Mouse (Mus musculus) kidney, adult 9 months (tissue): Measurements from ENCODE around the gene Ctnnd1.
A peak's percentile ranks its signal among the peaks of the same experiment; 100 is the strongest.

Source experiments
- DNase-seq: peaks from one replicate; pipeline ENCODE4 v3.0.0; 2022

Gene Ctnnd1

GRCm38 (mm10) chr2:84646138-84646537 lies 4.4 kb downstream of the Ctnnd1 start:
- DNase-seq, result no peak

DNA sequence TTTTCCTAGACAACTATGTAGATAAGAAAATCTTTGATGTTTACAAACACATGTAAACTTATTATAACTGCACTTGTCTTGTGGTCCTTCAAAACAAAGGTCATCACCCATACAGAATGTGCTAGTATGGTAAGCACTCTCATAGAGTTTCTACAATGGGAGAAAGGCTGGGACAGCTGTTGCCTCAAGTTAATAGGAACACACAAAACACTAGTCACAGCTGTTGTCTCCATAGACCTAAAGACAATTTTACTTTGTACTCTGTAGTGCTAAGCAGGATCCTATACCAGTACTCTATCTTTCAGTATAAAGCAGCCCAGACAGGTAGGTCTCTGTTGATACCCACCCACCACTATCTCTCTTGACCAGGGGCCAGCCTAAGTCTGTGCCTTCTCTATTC lies 9.7 kb downstream of the Ctnnd1 start:
- DNase-seq, result no peak

DNA sequence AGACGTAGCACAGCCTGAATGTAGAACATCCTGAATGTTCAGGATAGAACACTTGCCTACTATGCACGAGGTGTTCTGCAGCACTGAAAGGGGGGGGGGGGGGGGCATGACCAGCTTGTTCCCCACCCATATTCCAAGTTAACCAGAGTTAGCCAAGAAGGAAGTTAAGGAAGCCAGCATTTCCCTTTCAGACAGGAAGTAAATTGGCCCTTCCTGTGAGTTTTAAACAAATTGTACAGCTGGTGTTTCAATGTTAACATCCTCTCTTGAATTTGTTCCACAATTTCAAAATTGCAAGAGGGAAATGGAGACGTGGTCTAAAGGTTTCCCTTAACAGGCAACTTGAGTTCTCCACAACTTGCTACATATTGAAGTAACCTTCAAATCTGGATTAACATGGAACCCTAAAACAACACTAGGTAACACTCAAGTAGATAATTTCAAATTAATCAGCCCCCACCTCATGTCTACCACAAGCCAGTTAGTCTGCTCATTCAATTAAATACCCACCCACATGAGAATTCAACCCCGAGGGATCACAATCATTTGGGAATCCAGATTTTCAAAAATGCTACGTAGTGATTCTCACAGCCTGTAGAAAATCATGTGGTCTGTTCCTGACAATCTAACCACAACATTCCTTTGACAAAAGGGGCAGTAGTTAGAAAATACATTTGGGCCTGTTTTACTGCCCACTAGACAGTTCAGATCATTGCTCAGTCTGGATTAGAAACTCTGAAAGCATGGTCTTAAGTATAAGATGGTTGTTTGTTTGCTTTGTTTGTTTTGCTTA lies 11.9 kb downstream of the Ctnnd1 start:
- DNase-seq, result no peak

- peak; percentile 59 for DNase-seq
These were observed 13.0 kb downstream of the Ctnnd1 start for GRCm38 (mm10) chr2:84637452-84638165.

- peak; percentile 82 for DNase-seq
These were observed 14.3 kb downstream of the Ctnnd1 start for GRCm38 (mm10) chr2:84636231-84636741.

DNA sequence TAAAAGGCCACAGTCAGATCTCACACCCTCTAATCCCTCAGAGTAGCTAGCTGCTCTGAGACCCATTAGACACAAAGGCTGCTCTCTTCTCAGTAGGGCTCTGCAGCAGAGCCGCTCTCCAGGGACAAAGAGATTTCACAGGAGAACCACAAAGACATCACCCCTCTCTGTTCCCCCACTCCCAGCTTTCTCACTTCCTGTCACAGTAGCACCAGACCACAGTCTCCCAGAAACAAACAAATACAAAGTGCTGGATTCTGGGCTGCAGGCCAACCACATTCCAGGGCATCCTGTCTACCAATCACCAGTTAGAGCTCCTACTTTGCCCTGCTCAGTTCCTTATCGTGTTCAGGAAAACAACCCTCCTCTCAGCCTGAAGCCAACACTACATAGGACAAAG lies 15.0 kb downstream of the Ctnnd1 start:
- peak; percentile 98 for DNase-seq

DNA sequence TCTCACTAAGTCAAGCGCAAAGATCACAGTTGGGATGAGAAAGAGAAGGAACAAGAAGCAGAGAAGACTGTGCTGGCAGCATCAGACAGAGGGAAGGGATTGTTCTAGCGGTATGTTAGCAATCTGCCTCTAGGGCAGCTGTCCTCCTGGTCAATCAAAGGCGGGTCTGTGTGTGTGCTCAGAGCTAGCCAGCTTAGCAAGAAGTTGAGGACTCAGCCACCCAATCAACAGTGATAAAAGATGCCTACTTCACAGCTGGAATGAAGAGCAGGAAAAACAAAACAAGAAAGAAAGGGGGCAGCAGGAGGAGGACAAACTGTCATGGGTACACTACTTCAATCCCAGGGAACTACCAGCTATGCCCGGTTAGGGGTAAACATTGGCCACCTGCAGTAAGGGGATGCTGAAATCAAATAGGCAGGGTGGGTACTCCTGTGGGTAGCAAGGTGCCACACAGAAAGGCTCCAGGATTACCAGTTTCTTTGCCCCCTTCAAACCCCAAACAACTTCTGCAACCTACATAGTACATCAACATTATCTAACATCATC lies 15.6 kb downstream of the Ctnnd1 start:
- no peak for DNase-seq

- no peak for DNase-seq
These were observed 16.6 kb downstream of the Ctnnd1 start for GRCm38 (mm10) chr2:84634006-84634405.

- DNase-seq, result no peak
These were observed 17.6 kb downstream of the Ctnnd1 start for GRCm38 (mm10) chr2:84632999-84633398.

DNA sequence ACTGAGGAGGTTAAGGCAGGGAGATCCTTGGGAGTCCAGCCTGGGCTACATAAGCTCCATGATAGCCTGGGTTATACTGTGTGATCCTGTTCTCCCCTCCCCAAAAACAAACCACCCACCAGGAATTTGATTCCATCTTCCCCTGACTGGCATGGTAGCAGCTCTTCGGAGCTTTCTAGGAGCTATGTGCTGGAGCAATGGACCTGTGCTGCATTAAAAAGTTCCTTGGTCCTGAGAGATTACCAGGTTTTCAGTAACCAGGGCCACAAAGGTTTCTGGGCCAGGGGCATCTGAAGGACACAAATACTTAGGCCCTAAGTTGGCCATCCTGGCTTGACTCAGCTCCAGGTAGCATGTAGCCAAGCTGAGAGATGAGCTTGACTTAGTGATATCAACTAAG lies 18.6 kb downstream of the Ctnnd1 start:
- DNase-seq, result no peak

GRCm38 (mm10) chr2:84627036-84627435 lies 23.5 kb downstream of the Ctnnd1 start:
- DNase-seq, result no peak

DNA sequence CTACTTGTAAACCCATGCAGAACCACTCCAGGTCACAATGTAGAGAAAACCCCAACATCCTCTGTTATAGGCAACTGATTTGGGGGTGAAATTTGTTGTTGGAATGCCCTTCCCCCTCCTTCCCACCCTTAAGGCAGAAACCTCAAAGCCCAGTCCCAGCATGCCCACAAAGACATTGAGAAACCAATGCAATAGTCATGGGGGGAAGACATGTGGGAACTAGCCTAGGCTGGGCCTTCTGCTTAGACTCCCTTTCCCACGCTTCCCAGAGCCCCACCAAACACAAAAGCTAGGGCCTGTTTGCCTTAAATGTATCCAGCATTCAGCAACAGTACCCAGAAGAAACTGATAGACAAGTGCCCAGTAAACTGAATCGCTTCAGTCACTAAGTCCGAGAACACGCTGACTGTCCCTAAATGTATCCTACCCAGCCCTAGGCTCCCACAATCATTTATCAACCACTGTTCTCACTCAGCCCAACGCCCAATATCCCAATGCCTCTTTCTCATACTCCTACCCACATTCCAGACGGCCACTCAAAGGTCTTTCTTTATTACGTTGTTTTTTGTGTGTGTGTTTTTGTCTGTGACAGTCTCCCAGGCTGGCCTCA lies 24.1 kb downstream of the Ctnnd1 start:
- DNase-seq, result no peak

DNA sequence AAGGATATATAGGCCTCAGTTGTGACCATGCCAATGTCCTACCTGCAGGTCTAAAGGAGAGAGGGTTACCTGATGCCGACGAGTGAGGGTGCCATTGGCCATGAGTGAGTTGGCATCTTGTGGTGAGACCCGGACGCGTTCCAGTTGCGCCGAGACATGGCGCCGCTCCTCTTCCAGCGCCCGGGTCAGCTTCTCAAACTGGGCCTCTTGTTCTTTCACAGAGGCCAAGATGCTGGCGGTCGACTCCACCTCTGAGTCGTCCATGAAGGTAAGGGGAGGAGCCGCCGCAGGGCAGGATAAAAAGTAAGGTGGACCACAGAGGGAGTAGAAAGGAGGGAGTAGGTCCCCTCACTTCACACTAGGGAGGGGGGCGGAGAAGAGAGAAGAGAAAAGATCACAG lies 26.4 kb downstream of the Ctnnd1 start:
- no peak for DNase-seq

- DNase-seq, result peak; percentile 49
These were observed 27.0 kb downstream of the Ctnnd1 start for GRCm38 (mm10) chr2:84623428-84624119.

GRCm38 (mm10) chr2:84622668-84623067 lies 27.9 kb downstream of the Ctnnd1 start:
- DNase-seq, result no peak

- no peak for DNase-seq
These were observed 30.8 kb downstream of the Ctnnd1 start for GRCm38 (mm10) chr2:84619646-84620340.

GRCm38 (mm10) chr2:84618914-84619313 lies 31.7 kb downstream of the Ctnnd1 start:
- peak; percentile 64 for DNase-seq

- peak; percentile 83 for DNase-seq
These were observed 32.7 kb downstream of the Ctnnd1 start for GRCm38 (mm10) chr2:84617637-84618515.

- peak; percentile 72 for DNase-seq
These were observed 37.8 kb downstream of the Ctnnd1 start for GRCm38 (mm10) chr2:84612764-84613163.

DNA sequence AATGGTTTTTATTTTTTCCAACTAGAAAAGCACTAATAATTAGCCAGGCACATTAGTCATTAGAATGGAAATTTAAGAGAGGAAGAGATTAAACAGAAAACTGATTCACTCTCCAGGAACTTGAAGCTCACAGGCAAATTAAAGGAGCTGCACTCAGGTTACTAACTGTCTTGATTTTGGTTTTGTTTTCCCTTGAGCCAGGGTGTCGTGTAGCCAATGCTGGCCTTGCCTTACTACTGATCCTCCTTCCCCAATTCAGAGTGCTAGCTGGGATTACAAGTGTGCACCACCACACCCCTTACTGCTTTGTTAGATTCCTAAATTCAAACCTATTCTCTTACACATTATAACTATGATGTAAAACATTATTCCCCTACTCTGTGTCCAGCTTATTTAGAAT lies 42.7 kb downstream of the Ctnnd1 start:
- DNase-seq, result no peak

DNA sequence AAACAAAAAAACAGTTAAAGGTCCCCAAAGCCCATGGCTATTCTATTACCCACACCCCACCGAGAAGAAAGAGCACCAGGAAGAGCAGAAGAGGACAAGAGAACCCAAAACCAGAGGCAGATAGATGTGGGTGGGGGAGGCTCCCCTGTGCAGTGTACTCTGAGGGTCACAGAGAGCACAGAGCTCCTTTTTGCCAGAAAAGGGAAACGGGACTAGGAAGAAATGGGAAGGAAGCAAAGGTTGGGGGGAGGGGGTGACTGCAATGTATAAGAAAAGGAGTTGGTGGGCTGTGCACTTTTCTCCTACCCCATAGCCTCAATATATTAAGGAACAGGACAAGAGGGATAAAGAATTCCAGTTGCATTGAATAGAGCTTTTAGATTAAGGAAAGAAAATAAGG lies 49.6 kb downstream of the Ctnnd1 start:
- no peak for DNase-seq
